ENCODE assay signal across 19 mouse cellular contexts in the genomic region with DNA sequence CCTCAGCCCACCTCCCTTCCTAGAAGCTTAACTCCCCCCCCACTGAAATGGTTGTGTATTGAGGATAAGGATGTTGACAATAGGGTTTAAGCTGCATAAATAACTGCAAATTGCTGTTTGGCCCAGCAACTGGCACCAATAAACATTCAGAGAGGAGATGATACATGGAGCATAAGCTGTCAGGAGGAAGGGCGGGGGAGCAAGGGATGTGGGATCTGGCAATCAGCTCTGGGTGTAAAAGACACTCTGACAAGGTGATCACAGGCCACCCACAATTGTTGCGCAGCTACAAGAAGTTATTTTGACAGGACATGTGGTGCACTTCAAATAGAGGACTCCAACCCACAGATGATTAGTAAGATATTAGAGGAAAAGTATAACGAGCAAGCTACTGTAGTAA.
DNase-seq lines count a peak whose midpoint lies in the region; ATAC-seq and TF ChIP-seq lines count a peak whose summit lies in the region.
"Had no signal": no experiment of that assay in that cellular context is flagged by ENCODE, and none has a peak within 500 bp of the region (broad histone marks: within the 10 kb centered on the region; RNA-seq: fewer than 3 reads in every experiment).

No protein-coding gene starts in this region.

- 19% methylated on average over 3 of the region's 3 CpGs for WGBS in forebrain, embryonic 15.5 days
- 24% methylated on average over 3 of the region's 3 CpGs for WGBS in forebrain, embryonic 13.5 days
- 48% methylated on average over 3 of the region's 3 CpGs for WGBS in midbrain, embryonic 15.5 days
- 51% methylated on average over 3 of the region's 3 CpGs for WGBS in midbrain, embryonic 11.5 days
- WGBS in midbrain, postnatal 0 days, result 43% methylated on average over 3 of the region's 3 CpGs

- no peak overlapping the region for H3K27ac ChIP-seq in forebrain, embryonic 15.5 days (replicated peaks)
- H3K27ac ChIP-seq in forebrain, embryonic 13.5 days, result no peak overlapping the region
- H3K27ac ChIP-seq in midbrain, embryonic 15.5 days, result peak overlapping the region; percentile 28; the same call in 1 of the 2 replicates
- H3K27ac ChIP-seq in midbrain, embryonic 11.5 days (ENCODE audit: low read depth, low read length), result no peak overlapping the region
- H3K27ac ChIP-seq in midbrain, postnatal 0 days (ENCODE audit: low read depth, low read length), result no peak overlapping the region
- H3K27ac ChIP-seq: embryonic facial prominence, embryonic 13.5 days; heart, embryonic 13.5 days; hindbrain, embryonic 15.5 days had no signal

- H3K9me3 ChIP-seq in forebrain, embryonic 15.5 days, result no peaks in the 10 kb centered on the region
- H3K9me3 ChIP-seq in forebrain, embryonic 13.5 days (replicated peaks), result no peaks in the 10 kb centered on the region
- H3K9me3 ChIP-seq in midbrain, embryonic 15.5 days, result no peaks in the 10 kb centered on the region
- H3K9me3 ChIP-seq in midbrain, embryonic 11.5 days (ENCODE audit: control insufficient read depth, low read length), result no peaks in the 10 kb centered on the region
- no peaks in the 10 kb centered on the region for H3K9me3 ChIP-seq in midbrain, postnatal 0 days (ENCODE audit: low read length)
- H3K9me3 ChIP-seq: embryonic facial prominence, embryonic 13.5 days; heart, embryonic 13.5 days; hindbrain, embryonic 15.5 days had no signal

- H3K36me3 ChIP-seq in forebrain, embryonic 15.5 days, result no peaks in the 10 kb centered on the region
- no peaks in the 10 kb centered on the region for H3K36me3 ChIP-seq in forebrain, embryonic 13.5 days (ENCODE audit: poor library complexity, severe bottlenecking)
- H3K36me3 ChIP-seq in midbrain, embryonic 15.5 days (replicated peaks), result no peaks in the 10 kb centered on the region
- H3K36me3 ChIP-seq in midbrain, embryonic 11.5 days (ENCODE audit: control insufficient read depth, insufficient read depth, low read length), result no peaks in the 10 kb centered on the region
- no peaks in the 10 kb centered on the region for H3K36me3 ChIP-seq in midbrain, postnatal 0 days (ENCODE audit: insufficient read depth, low read length)
- H3K36me3 ChIP-seq: embryonic facial prominence, embryonic 13.5 days; heart, embryonic 13.5 days; hindbrain, embryonic 15.5 days had no signal

- no peak overlapping the region for H3K4me3 ChIP-seq in forebrain, embryonic 15.5 days
- no peak overlapping the region for H3K4me3 ChIP-seq in forebrain, embryonic 13.5 days
- no peak overlapping the region for H3K4me3 ChIP-seq in midbrain, embryonic 15.5 days
- H3K4me3 ChIP-seq in midbrain, embryonic 11.5 days (ENCODE audit: low read depth, low read length), result no peak overlapping the region
- no peak overlapping the region for H3K4me3 ChIP-seq in midbrain, postnatal 0 days (ENCODE audit: low read depth, low read length)
- H3K4me3 ChIP-seq: embryonic facial prominence, embryonic 13.5 days; heart, embryonic 13.5 days; hindbrain, embryonic 15.5 days had no signal

- no peak overlapping the region for H3K4me2 ChIP-seq in forebrain, embryonic 15.5 days (replicated peaks)
- no peak overlapping the region for H3K4me2 ChIP-seq in forebrain, embryonic 13.5 days
- no peak overlapping the region for H3K4me2 ChIP-seq in midbrain, embryonic 15.5 days
- H3K4me2 ChIP-seq in midbrain, embryonic 11.5 days, result no peak overlapping the region
- H3K4me2 ChIP-seq in midbrain, postnatal 0 days (ENCODE audit: low read depth, low read length, poor library complexity, severe bottlenecking), result no peak overlapping the region
- H3K4me2 ChIP-seq: embryonic facial prominence, embryonic 13.5 days; heart, embryonic 13.5 days; hindbrain, embryonic 15.5 days had no signal

- no peak for DNase-seq in midbrain, embryonic 11.5 days (ENCODE audit: low spot score, missing footprints)
- DNase-seq in brain, adult 2 months (ENCODE audit: low read depth, low spot score), result peak; percentile 23
- DNase-seq in midbrain, postnatal 0 days (ENCODE audit: low spot score), result no peak
- DNase-seq in kidney, postnatal 14 days, result no peak
- DNase-seq: adrenal gland, adult 2 months; adrenal gland, postnatal 25 days; cerebellum, adult 11 months; cerebellum, adult 8-10 months; cerebellum, postnatal 25 days; forebrain, postnatal 0 days; gastrocnemius, postnatal 36 days; heart, adult 11 months; heart, postnatal 36 days had no signal

- H3K9ac ChIP-seq in forebrain, embryonic 15.5 days (replicated peaks), result no peak overlapping the region
- no peak overlapping the region for H3K9ac ChIP-seq in forebrain, embryonic 13.5 days
- no peak overlapping the region for H3K9ac ChIP-seq in midbrain, embryonic 15.5 days
- H3K9ac ChIP-seq in midbrain, embryonic 11.5 days (ENCODE audit: low read length), result no peak overlapping the region
- H3K9ac ChIP-seq in midbrain, postnatal 0 days (replicated peaks; ENCODE audit: low read length, poor library complexity, severe bottlenecking), result no peak overlapping the region
- H3K9ac ChIP-seq: embryonic facial prominence, embryonic 13.5 days; forebrain, postnatal 0 days; heart, embryonic 13.5 days; hindbrain, embryonic 15.5 days had no signal

- no peaks in the 10 kb centered on the region for H3K4me1 ChIP-seq in forebrain, embryonic 15.5 days
- peaks cover 5% of the 10 kb centered on the region; the same call in 1 of the 2 replicates for H3K4me1 ChIP-seq in forebrain, embryonic 13.5 days
- peaks cover 5% of the 10 kb centered on the region; the same call in 1 of the 2 replicates for H3K4me1 ChIP-seq in midbrain, embryonic 15.5 days
- H3K4me1 ChIP-seq in midbrain, embryonic 11.5 days (ENCODE audit: control insufficient read depth, insufficient read depth, low read length), result no peaks in the 10 kb centered on the region
- H3K4me1 ChIP-seq in midbrain, postnatal 0 days (ENCODE audit: insufficient read depth, low read length), result no peaks in the 10 kb centered on the region
- H3K4me1 ChIP-seq: embryonic facial prominence, embryonic 13.5 days; heart, embryonic 13.5 days; hindbrain, embryonic 15.5 days had no signal

- ATAC-seq in forebrain, embryonic 15.5 days (replicated peaks), result peak; percentile 60; the same call in 1 of the 2 replicates
- ATAC-seq in forebrain, embryonic 13.5 days, result no peak
- ATAC-seq in midbrain, embryonic 15.5 days (replicated peaks), result peak; percentile 48; the same call in 1 of the 2 replicates
- ATAC-seq in midbrain, embryonic 11.5 days (ENCODE audit: low FRiP score), result no peak
- peak; percentile 52; the same call in 1 of the 2 replicates for ATAC-seq in midbrain, postnatal 0 days (ENCODE audit: low FRiP score)
- ATAC-seq: forebrain, postnatal 0 days had no signal

- no peaks in the 10 kb centered on the region for H3K27me3 ChIP-seq in forebrain, embryonic 15.5 days
- no peaks in the 10 kb centered on the region for H3K27me3 ChIP-seq in forebrain, embryonic 13.5 days
- no peaks in the 10 kb centered on the region for H3K27me3 ChIP-seq in midbrain, embryonic 15.5 days (replicated peaks)
- H3K27me3 ChIP-seq in midbrain, embryonic 11.5 days (ENCODE audit: control insufficient read depth, insufficient read depth, low read length), result no peaks in the 10 kb centered on the region
- no peaks in the 10 kb centered on the region for H3K27me3 ChIP-seq in midbrain, postnatal 0 days (ENCODE audit: insufficient read depth, low read length)
- H3K27me3 ChIP-seq: embryonic facial prominence, embryonic 13.5 days; heart, embryonic 13.5 days; hindbrain, embryonic 15.5 days had no signal

- TF ChIP-seq CTCF in midbrain, postnatal 0 days (IDR thresholded peaks at IDR 0.05), result no peak

Comparison
In these comparisons a context has a peak if more than half of its experiments do, and no peak if none do; other contexts are left out.
1. ATAC-seq: peak in forebrain, embryonic 15.5 days (single experiment), midbrain, embryonic 15.5 days (single experiment) and midbrain, postnatal 0 days (single experiment); none in forebrain, embryonic 13.5 days (single experiment) and midbrain, embryonic 11.5 days (single experiment).